9 mouse cellular contexts compared by ENCODE assay signal in the genomic region with DNA sequence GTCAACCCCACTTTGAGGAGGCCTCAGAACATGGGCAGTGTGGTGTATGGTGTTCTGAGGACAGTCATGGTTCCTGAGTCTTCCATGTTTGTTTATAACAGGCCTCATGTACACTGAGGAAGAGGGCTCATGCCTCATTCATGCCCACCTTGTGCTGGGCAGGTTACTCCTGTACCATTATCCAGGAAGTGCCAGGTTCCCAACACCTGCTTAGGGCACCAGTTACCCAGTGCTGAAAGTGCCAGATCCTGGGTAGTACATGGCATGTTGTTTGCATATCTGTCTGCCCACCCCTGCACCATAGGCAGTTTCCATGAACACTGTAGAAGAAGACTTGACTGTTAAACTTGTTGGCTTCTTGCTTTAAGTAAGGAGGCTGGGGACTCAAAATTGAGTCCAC. TPM values are rescaled to one million over a fixed set of nuclear protein-coding genes. Genes with fewer than 3 reads are reported as not detected.
"Had no signal": no experiment of that assay in that cellular context is flagged by ENCODE, and none has a peak within 500 bp of the region (broad histone marks: within the 10 kb centered on the region; RNA-seq: fewer than 3 reads in every experiment).

No protein-coding gene starts in this region.

- DNase-seq: kidney, postnatal 4 days; liver; liver, embryonic 13.5 days; liver, postnatal 0 days; lung, postnatal 14 days had no signal

RNA-seq across cellular contexts. Expression of gene Gm20422, which starts 27.5 kb away (rescaled TPM):
- polyA plus RNA-seq: limb, embryonic 12.5 days; macrophage; midbrain, postnatal 0 days; testis, adult 2 months had no signal
